Mouse (Mus musculus): ENCODE data around the gene Mymk. TPM values are rescaled to one million over a fixed set of nuclear protein-coding genes. Genes with fewer than 3 reads are reported as not detected.

Mymk gene
- polyA plus RNA-seq, 1 experiment from 2014 or later: 0.17 TPM

- 66% methylated on average over 4 of the region's 4 CpGs for WGBS
- H3K4me2 ChIP-seq: no peak overlapping the region
- peaks cover 7% of the 10 kb centered on the region; the same call in 1 of the 2 replicates for H3K4me1 ChIP-seq (replicated peaks)
- no peak overlapping the region for H3K4me3 ChIP-seq
- 0 out of 2 replicates have a peak, but pooled peaks cover 22% of the 10 kb centered on the region for H3K27me3 ChIP-seq (replicated peaks)
- H3K9ac ChIP-seq: no peak overlapping the region
- no peaks in the 10 kb centered on the region for H3K36me3 ChIP-seq
- H3K27ac ChIP-seq (ENCODE audit: poor library complexity, severe bottlenecking): no peak overlapping the region
- H3K9me3 ChIP-seq (replicated peaks): no peaks in the 10 kb centered on the region
- ATAC-seq (ENCODE audit: insufficient number of reproducible peaks, low FRiP score): peak; percentile 22; the same call in 1 of the 2 replicates
These were observed 35.0 kb downstream of the Mymk start for GRCm38 (mm10) chr2:27037008-27037407.

DNA sequence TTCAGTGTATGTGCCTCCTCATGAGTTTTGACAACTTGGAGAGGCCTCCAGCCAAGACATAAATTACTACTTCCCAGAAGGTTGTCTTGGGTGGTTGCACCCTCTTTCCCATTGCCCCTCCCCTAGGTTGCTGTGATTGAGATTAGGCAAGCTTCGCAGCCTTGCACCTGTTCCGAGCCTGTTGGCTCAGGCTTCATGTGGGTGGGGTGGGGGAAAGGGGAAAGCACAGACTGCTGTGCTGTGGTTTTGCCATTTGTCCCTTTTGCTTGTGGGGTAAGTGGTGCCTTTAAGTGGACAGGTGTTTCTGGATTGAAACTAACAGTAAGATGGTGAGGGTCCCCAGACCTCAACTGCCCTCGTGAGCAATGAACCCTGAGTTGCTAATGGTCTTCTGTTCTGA lies 36.0 kb downstream of the Mymk start:
- peaks cover 3% of the 10 kb centered on the region; the same call in 1 of the 2 replicates for H3K4me1 ChIP-seq (replicated peaks)
- no peaks in the 10 kb centered on the region for H3K9me3 ChIP-seq (replicated peaks)

GRCm38 (mm10) chr2:27032361-27032760 lies 39.6 kb downstream of the Mymk start:
- peaks cover 22% of the 10 kb centered on the region for H3K27me3 ChIP-seq (replicated peaks)
- no peaks in the 10 kb centered on the region for H3K36me3 ChIP-seq
- 67% methylated on average over 2 of the region's 2 CpGs for WGBS
- no peak overlapping the region for H3K9ac ChIP-seq
- ATAC-seq (ENCODE audit: insufficient number of reproducible peaks, low FRiP score): no peak
- no peak overlapping the region for H3K4me3 ChIP-seq
- peaks cover 9% of the 10 kb centered on the region; the same call in 1 of the 2 replicates for H3K4me1 ChIP-seq (replicated peaks)
- H3K9me3 ChIP-seq (replicated peaks): no peaks in the 10 kb centered on the region
- no peak overlapping the region for H3K27ac ChIP-seq (ENCODE audit: poor library complexity, severe bottlenecking)
- H3K4me2 ChIP-seq: no peak overlapping the region

More for the DNA sequence above, 36.0 kb downstream of the Mymk start:
- Histone ChIP-seq H3K4me2 (no peak overlapping the region), H3K4me3 (no peak overlapping the region), H3K27me3 (replicated peaks) (0 out of 2 replicates have a peak, but pooled peaks cover 22% of the 10 kb centered on the region), H3K9ac (no peak overlapping the region), H3K27ac (ENCODE audit: poor library complexity, severe bottlenecking) (no peak overlapping the region), H3K36me3 (no peaks in the 10 kb centered on the region)
- no peak for ATAC-seq (ENCODE audit: insufficient number of reproducible peaks, low FRiP score)
- 64% methylated on average over 3 of the region's 3 CpGs for WGBS

DNA sequence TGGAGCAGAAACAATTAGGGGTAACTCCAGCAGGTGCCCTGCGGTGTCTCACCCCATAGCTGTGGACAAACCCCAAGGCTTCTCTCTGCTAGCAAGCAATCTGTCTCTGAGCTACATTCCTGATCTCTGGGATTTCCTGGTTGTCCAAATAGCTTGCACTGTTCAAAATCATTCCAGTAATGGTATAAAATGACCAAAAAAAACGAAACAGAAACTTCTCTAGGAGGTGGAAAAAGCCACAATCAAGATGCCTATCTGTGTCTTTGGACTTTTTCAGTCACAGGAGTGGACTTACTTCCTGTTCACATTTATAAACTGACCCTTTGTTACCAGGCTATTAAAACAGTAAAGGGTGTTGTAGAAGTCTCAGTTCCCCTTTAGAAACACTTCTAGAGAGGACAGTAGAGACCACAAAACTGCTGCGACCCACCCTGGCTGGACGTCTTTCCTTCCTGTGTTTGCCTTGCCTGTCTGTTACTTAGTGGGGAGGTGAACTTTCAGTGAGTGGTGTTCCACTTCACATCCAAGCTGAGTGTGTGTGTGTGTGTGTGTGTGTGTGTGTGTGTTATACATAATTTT lies 43.5 kb downstream of the Mymk start:
- Histone ChIP-seq H3K4me1 (replicated peaks) (peaks cover 9% of the 10 kb centered on the region; the same call in 1 of the 2 replicates), H3K9ac (0 out of 2 replicates have a peak overlapping the region, but pooled peaks have one; percentile 4), H3K4me3 (0 out of 2 replicates have a peak overlapping the region, but pooled peaks have one; percentile 28), H3K27me3 (replicated peaks) (peaks cover 53% of the 10 kb centered on the region), H3K4me2 (peak overlapping the region; percentile 65), H3K36me3 (no peaks in the 10 kb centered on the region), H3K9me3 (replicated peaks) (no peaks in the 10 kb centered on the region), H3K27ac (ENCODE audit: poor library complexity, severe bottlenecking) (no peak overlapping the region)
- WGBS: 52% methylated on average over 4 of the region's 4 CpGs
- no peak for ATAC-seq (ENCODE audit: insufficient number of reproducible peaks, low FRiP score)

GRCm38 (mm10) chr2:27027618-27028436 lies 44.2 kb downstream of the Mymk start, which contains the start of gene Slc2a6:
Gene Slc2a6 (minus strand): TSS chr2:27027998.
- WGBS: 4% methylated on average over 38 of the region's 38 CpGs
- no peak within 1 kb of the TSS for H3K27ac ChIP-seq (ENCODE audit: poor library complexity, severe bottlenecking)
- H3K9me3 ChIP-seq (replicated peaks): no peaks in the 10 kb centered on the region
- H3K4me3 ChIP-seq: peak within 1 kb of the TSS; percentile 28
- no peaks in the 10 kb centered on the region for H3K36me3 ChIP-seq
- peaks cover 9% of the 10 kb centered on the region; the same call in 1 of the 2 replicates for H3K4me1 ChIP-seq (replicated peaks)
- H3K4me2 ChIP-seq: peak within 1 kb of the TSS; percentile 65
- ATAC-seq (ENCODE audit: insufficient number of reproducible peaks, low FRiP score): peak; percentile 91
- peaks cover 53% of the 10 kb centered on the region for H3K27me3 ChIP-seq (replicated peaks)
- H3K9ac ChIP-seq: peak within 1 kb of the TSS; percentile 4; the same call in 1 of the 2 replicates

GRCm38 (mm10) chr2:27026857-27027617 lies 44.9 kb downstream of the Mymk start:
- Histone ChIP-seq H3K4me2 (no peak overlapping the region), H3K9ac (no peak overlapping the region), H3K4me3 (no peak overlapping the region), H3K9me3 (replicated peaks) (no peaks in the 10 kb centered on the region), H3K27ac (ENCODE audit: poor library complexity, severe bottlenecking) (no peak overlapping the region), H3K27me3 (replicated peaks) (peaks cover 53% of the 10 kb centered on the region), H3K36me3 (no peaks in the 10 kb centered on the region), H3K4me1 (replicated peaks) (peaks cover 9% of the 10 kb centered on the region; the same call in 1 of the 2 replicates)
- 58% methylated on average over 10 of the region's 10 CpGs for WGBS
- no peak for ATAC-seq (ENCODE audit: insufficient number of reproducible peaks, low FRiP score)

DNA sequence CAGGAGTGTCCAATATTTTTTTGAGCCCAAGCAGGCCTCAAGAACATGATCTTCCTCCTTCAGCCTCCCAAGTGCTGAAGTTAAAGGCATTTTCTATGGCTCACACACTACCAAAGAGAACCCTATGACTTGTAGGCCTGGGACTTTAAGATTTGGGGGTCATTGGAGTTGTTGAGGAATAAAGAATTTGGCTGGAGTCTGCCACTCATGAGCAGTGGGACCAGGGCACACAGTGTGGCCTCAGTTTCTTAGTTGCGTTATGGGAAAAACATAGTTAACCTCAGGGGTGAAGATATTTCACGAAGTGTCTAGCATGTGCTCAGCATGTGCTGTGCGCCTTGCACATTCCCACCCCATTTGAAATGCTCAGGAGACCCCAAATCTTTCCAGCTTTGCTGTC lies 45.6 kb downstream of the Mymk start:
- Histone ChIP-seq H3K4me2 (no peak overlapping the region), H3K4me1 (replicated peaks) (peaks cover 9% of the 10 kb centered on the region; the same call in 1 of the 2 replicates), H3K27ac (ENCODE audit: poor library complexity, severe bottlenecking) (no peak overlapping the region), H3K36me3 (no peaks in the 10 kb centered on the region), H3K9me3 (replicated peaks) (no peaks in the 10 kb centered on the region), H3K4me3 (no peak overlapping the region), H3K9ac (no peak overlapping the region), H3K27me3 (replicated peaks) (peaks cover 53% of the 10 kb centered on the region)
- 85% methylated on average over 3 of the region's 3 CpGs for WGBS
- no peak for ATAC-seq (ENCODE audit: insufficient number of reproducible peaks, low FRiP score)

DNA sequence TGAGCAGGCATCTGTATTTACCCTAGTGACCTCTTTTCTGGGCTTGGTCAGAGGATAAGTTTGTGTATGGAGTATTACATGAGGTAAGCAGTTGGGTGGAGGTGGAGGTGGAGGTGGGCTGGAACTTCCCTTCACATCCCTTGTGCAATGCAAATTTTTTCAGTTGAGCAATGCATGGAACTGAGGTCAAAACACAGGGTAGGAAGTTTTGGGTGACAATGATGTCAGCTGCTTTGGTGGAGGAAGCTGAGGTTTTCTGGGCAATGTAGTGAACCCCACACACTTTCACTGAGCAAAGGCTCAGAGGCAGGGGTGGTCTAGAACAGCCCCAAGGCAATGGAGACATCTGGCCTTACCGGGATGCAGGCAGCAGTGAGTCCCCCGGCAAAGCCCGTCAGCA lies 46.4 kb downstream of the Mymk start:
- H3K9me3 ChIP-seq (replicated peaks): no peaks in the 10 kb centered on the region
- no peak overlapping the region for H3K4me3 ChIP-seq
- peaks cover 9% of the 10 kb centered on the region; the same call in 1 of the 2 replicates for H3K4me1 ChIP-seq (replicated peaks)
- no peak overlapping the region for H3K4me2 ChIP-seq
- no peak for ATAC-seq (ENCODE audit: insufficient number of reproducible peaks, low FRiP score)
- H3K27me3 ChIP-seq (replicated peaks): peaks cover 51% of the 10 kb centered on the region
- WGBS: 84% methylated on average over 3 of the region's 3 CpGs
- peaks cover 3% of the 10 kb centered on the region; the same call in 1 of the 2 replicates for H3K36me3 ChIP-seq
- no peak overlapping the region for H3K9ac ChIP-seq
- no peak overlapping the region for H3K27ac ChIP-seq (ENCODE audit: poor library complexity, severe bottlenecking)

- Histone ChIP-seq H3K4me3 (no peak overlapping the region), H3K27me3 (replicated peaks) (peaks cover 42% of the 10 kb centered on the region), H3K9me3 (replicated peaks) (no peaks in the 10 kb centered on the region), H3K27ac (ENCODE audit: poor library complexity, severe bottlenecking) (no peak overlapping the region), H3K4me2 (no peak overlapping the region), H3K4me1 (replicated peaks) (peaks cover 9% of the 10 kb centered on the region; the same call in 1 of the 2 replicates), H3K36me3 (peaks cover 17% of the 10 kb centered on the region), H3K9ac (no peak overlapping the region)
- 83% methylated on average over 14 of the region's 14 CpGs for WGBS
- ATAC-seq (ENCODE audit: insufficient number of reproducible peaks, low FRiP score): no peak
These were observed 47.8 kb downstream of the Mymk start for GRCm38 (mm10) chr2:27024136-27024535.

GRCm38 (mm10) chr2:27022612-27023011 lies 49.4 kb downstream of the Mymk start:
- WGBS: 72% methylated on average over 6 of the region's 6 CpGs
- Histone ChIP-seq H3K4me2 (no peak overlapping the region), H3K9me3 (replicated peaks) (no peaks in the 10 kb centered on the region)

More at GRCm38 (mm10) chr2:27022612-27023011, 49.4 kb downstream of the Mymk start:
- Histone ChIP-seq H3K27ac (ENCODE audit: poor library complexity, severe bottlenecking) (no peak overlapping the region), H3K36me3 (peaks cover 31% of the 10 kb centered on the region), H3K9ac (no peak overlapping the region), H3K27me3 (replicated peaks) (peaks cover 36% of the 10 kb centered on the region), H3K4me1 (replicated peaks) (peaks cover 1% of the 10 kb centered on the region; the same call in 1 of the 2 replicates), H3K4me3 (no peak overlapping the region)
- no peak for ATAC-seq (ENCODE audit: insufficient number of reproducible peaks, low FRiP score)

All from heart, embryonic 12.5 days (tissue).